Mouse (Mus musculus) erythroblast, adult 5-6 weeks (primary cell): Measurements from ENCODE around the gene Prpsap1. TPM values are rescaled to one million over a fixed set of nuclear protein-coding genes. Genes with fewer than 3 reads are reported as not detected.
"Not testable (repeated sequence)": the region's sequence is repeated elsewhere in the genome, so short reads cannot be mapped to it uniquely, and the experiment has no call there.

Experiments
- ATAC-seq: replicated peaks from 2 replicates; pipeline ENCODE4 v1.8.0; 2016; ENCODE audit warnings: moderate number of reproducible peaks, mild to moderate bottlenecking, moderate TSS enrichment, inconsistent platforms; ENCODE audit not compliant: poor library complexity, low FRiP score, severe bottlenecking
- total RNA-seq, 2 experiments: library from RNA; stranded (forward) in 1 of 2; stranded (reverse) in 1 of 2; fragments of 150-400 nt in 1 of 2; fragments of 200-764, 138-1000 nt in 1 of 2; gene quantifications; 2 replicates each; pipeline versions ENCODE4 v1.2.3 to v1.2.4; 2015 to 2017; ENCODE audit warnings: low replicate concordance in 2 of 2

Prpsap1 gene
- total RNA-seq, 2 experiments from 2014 or later, result 11.1 to 14.1 TPM

DNA sequence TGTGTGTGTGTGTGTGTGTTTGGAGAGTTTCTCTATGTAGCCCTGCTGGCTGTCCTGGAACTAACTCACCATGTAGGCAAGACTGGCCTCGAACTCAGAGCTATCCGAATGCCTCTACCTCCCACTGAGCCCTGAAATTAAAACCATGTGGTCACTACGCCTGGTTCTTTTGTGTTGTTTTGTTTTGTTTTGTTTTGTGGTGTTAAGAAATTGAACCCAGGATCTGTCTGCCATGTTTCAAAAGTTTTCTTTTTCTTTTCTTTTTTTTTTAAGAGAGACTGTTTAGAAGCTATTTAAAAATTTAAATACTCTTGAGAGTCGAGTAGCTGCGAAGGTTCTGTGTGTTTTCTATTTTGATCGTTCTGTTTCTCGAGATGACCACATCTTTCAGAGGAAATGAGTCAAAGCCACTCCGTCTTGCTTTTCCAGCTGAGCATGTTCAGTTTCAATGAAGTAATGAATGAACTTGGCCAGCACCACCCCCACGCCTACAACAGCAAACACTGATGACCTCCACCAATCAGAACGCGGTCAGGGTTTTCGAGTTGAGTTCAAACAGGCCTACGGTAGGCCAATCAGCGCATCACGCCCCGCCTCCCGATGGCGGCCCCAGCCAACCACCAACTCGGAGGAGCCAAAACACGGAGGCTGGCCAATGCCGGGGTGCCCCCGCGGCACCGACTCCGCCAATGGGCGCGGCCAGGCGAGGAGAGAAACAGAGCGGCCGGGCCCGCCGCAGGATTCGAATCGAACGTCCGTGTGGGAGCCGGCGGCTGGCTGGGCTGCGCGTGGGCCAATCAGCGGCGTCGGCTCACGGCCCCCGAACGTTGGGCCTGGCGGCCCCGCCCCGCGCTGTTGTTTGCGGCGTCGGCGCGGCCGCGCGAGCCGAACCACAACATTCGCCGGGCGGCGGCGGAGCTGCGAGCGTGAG is 60.4 kb downstream of the Prpsap1 start, which contains the start of gene Ubald2:
Gene Ubald2 (plus strand): TSS at position 739 of the 931 bp plus-strand sequence.
- peak; percentile 92 for ATAC-seq

DNA sequence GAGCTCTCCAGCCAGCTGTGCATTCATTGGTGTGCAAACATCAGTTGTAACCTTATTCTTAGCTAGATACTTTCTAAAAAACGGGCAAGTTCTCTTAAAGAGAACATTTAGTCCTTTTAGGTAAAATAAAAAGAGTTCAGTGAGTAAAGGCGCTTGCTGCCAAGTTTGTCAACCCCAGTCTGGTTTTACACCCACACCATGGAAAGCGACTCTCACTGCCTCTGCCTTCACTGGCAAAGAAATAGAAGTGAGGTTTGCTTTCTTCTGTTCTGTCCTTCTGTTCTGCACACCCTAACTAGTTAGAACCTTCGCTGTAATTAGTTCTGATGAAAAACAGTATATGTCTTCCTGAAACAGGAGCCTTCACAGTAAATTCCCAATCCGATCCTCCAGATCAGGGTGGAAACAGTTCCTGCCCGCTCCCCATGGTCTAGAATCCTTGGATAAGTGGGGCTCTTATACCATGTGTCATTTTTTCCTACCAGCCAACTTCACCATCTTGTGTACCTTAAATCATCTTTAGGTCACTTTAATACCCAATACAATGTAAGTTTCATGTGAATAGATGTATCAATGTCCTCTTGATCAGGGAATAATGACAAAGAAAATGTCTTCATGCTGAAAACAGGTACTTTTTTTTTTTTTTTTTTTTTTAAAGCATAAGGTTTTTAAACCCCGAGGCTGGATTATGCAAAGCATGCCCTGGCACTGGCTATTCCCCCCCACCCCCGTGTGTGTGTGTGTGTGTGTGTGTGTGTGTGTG is 61.2 kb downstream of the Prpsap1 start:
- ATAC-seq, result no peak

DNA sequence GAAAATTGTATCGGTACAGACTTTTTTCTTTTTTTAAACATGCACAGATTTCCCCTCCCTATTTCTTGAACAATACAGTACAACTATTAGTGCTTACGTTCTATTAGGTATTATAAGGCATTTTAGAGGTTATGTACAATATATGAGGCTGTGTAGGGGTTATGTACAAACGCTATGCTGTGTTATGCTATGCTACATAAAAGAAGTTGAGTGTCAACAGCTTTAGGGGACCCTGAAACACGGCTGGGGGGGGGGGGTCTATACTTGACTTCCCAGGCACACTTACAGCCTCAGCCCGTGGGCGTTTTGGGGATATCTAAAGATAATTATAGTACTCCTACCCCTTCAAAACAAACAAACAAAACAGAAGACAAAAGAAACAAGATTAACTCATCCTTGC is 61.9 kb downstream of the Prpsap1 start:
- ATAC-seq, result no peak

DNA sequence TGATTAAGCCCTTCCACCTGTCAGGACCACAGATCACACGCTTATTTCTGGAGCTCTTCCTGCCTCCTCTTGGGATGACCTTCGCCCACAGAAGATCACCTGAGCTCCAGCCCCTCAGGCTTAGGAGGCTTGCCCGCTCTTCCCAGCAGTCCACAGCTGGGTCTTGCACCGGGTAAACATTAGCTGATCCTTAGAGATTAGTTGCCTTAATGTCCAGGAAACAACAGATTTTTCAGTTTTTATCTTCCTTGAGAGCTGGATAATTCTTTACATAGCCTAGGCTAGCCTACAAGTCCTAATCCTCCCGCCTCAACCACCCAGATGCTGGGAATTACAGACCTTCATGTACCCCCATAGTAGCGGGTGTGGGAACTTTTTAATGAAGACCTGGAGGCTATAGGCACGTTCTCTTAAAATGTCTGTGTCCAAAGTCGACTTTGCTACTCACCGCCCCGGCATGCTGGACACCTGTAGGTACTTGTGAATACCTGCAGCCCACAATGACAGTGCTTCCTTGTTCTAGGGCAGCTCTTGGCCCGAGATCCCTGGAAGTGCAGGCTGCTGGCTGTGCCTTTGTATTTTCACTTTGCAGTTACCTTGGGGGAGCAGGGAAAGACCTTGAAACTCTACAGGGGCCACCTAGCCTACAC is 62.4 kb downstream of the Prpsap1 start:
- ATAC-seq, result no peak

DNA sequence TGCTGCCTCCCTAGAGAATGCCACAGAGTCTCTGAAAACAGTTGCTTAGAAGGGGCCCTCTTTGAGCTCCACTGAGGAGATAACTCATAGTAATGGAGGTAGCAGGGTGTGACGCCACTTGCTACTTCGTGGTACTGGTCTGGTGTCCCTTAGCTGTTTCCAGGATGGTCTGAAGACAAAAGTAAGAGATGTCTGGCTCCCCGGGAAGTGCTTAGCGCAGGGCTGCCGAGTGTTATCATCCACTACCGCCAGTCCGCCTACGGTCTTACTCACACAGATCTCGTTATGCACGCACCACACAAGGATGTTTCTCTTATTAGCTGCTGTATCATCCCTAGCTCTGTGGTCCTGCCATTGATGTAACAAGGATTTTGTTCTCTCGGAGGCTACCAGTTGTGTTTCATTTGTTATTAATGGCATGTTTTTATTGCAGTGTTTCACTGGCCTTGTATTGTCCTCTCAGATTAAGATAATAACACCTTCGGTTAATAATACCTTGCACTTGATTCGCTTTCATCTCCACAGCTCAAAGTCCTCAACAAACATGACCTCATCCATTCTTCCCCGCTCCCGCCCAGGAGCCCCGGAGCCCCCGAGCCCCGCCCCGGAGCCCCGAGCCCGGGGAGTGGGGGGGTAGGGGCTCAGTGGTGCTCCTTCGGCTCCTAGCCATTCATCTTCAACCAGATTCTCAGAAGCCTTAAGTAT is 63.1 kb downstream of the Prpsap1 start:
- ATAC-seq, result no peak

DNA sequence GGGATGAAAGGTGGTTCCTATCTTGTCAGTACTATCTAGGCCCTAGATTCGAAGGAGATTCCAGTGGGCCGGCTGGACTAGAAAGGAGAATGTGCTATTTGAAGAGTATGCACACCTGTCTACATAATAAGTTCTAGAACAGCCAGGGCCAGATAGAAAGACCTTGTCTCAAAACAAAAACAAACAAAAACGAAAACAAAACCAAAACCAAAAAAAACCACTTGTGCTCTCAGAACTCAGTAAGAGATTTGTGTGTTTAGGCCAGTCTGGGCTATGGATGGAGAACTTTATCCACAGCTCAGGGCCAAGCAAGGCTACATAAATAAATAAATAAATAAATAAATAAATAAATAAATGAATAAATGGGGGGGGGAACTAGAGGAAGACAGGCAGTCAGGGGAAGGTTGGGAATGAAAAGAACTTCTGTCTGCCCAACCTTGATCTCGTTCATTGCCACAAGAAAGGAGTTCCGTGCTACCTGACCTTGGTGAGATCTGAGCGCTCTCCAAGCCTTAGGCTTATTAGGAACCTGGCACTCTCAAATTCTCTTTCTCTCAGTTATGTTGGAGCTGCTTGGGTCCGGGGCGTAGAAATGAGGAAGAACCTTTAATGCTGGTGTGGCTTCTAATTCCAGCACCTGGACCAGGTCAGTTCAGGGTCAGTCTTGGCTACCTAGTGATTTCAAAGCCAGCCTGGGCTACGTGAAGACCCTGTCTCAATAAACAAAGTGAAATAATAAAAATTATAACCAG is 64.0 kb downstream of the Prpsap1 start:
- no peak for ATAC-seq

DNA sequence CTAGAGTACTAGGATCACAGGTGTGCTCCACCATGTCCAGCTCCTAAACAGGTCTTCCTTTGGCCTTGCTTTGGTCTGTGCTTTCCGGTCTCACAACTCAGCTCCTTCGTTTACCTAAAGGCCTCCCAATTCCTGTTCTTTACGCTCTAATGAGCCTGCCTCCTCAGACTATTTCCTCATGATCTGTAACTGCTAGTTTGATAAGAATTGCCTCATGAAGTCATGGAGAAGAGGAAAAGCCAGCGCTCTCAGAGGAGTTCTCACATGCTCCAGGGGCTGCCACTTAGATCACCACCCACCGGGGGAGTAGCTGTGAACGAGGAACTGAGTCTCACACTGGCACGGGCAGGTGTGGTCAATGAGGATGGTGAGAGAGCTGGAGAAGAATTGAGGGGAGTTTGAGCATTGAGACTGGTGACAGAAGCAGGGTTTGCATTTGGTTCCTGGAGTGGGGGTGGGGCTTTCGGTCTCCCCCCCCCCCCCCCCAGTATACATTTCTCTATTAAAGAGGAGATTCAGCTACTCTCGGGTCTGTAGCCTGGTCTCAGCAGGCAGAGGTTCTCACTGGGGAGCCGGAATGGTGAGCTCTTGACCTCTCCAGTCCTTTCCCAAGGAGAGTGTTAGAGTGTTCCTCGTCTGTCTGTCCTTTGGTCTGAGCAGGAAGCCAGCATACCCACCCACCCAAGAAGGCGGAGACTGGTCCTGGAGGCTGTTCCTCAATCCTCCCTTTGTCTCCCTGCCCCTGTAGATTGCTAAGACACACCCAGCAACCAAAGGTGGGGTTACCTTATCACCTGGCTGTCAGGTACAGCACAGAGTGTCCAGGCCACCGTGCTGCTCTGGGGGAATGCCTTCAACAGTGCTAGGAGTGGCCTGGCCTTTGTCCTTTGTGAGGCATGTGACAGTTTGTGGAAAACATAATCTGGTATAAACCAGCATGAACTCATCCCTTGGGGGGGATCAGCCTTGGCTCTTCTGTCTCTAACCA is 64.8 kb downstream of the Prpsap1 start:
- ATAC-seq, result no peak

DNA sequence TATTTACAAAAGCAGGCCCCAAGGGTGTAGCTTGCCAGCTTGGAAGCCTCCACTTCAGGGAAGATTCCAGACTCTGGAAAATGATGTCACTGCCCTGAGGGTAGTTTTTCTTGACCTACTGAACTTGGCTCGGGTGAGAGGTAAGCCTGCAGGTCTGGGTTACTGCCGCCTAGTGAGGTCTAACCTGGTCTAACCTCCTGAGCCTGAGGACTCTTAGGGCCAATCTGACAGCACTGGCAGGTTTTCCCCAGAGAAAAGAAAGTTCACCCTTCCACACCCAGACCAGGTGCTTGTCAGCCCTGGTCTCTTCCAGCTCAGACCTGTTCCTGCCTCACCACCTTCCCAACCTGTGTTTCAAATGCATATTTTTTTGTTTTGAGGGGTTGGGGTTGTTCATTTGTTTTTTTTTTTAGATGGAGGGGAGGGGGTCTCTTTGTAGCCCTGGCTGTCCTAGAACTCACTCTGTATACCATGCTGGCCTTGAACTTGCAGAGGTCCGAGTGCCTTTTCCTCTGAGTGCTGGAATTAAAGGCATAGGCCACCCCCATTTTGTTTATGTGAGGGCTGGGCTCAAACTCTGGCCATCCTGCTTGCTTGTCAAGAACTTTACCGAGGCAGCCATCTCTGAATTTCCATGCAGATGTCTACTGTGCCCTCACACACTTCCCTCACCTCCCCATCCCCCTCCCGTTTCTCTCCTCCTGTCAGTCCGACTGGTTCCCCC is 67.0 kb downstream of the Prpsap1 start:
- no peak for ATAC-seq

DNA sequence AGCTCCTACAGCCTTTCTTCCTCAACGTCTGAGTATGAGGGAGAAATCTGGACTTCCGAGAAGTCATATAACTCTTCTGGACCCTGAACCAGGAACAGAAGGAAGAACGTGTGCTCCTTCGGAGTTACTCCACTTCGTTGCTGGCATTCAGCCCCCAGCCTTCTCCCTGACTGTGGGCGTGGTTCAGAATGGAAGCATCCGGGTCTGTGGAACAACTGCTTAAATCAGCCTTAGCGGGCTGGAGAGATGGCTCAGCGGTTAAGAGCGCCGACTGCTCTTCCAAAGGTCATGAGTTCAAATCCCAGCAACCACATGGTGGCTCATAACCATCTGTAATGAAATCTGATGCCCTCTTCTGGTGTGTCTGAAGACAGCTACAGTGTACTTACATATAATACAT is 67.7 kb downstream of the Prpsap1 start:
- ATAC-seq, result not testable (repeated sequence)

DNA sequence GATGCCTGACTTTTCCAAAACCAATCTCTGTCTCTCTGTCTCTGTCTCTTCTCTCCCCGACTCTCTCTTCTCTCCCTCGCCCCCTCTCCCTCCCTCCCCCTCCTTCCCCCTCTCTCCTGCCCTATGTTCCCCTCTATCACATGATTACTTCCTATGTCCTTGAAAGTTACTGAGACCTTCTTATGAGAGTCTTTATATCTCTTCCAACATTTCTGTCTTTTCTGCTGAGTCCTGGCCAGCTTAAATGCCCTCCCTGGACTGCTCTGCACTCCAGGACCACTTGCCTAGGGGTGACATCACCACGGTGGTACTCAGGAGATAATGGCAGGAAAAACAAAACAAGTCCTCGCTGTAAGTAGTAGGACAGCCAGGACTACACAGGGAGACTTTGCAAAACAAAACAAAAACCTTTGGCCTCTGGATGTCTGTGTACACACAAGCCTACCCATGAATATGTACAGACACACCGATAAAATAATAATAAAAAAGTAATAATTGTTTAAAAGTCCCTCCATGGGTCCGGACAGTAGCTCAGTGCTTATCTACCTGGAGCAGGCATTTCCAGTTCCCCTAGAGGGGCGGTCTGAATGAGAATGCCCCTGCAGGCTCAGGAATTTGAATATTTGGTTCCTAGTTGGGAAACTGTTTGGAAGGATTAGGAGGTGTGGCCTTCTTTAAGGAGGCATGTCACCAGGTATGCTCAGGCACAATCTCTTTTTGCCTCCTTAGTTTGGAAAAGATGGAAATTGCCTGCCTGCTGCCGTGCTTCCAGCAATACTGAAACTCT is 69.2 kb downstream of the Prpsap1 start:
- ATAC-seq, result no peak

DNA sequence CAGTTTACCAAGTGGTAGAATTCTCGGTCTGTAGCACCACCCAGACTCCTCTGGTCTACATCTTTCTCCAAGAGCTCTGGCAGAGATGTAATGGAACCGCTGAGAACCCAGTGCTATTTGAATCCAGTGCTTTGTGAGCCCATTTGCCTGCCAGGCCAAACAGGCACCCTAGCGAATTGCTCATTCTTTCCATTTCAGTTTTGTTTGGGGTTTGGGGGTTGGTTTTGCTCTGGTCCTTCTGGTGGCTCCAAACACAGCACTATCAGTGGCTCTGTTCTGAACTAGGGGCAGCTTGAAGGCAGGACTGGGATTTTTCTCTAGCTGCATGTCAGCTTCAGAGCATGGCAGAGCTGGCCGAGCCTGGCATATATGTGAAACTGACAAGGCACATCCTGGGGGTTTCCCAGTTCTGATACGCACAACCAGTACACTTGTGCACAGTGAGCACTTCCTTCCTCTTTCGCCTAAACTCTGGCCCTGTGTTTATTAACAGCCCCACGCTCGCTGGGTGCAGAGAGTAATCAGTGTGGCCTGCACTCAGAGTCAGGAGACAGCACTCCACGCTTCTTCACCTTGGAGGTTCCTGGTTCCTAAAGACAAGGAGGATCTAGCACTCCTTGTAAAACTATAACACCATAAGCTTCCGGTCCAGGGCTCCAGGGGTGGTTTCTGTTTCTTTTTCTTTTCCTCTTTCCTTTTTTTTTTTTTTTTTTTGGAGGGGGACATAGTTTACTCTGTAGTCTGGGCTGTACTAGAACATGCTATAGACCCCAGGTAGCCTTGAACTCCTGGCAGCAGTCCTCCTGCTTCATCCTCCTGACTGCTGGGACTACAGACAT is 70.0 kb downstream of the Prpsap1 start:
- no peak for ATAC-seq

DNA sequence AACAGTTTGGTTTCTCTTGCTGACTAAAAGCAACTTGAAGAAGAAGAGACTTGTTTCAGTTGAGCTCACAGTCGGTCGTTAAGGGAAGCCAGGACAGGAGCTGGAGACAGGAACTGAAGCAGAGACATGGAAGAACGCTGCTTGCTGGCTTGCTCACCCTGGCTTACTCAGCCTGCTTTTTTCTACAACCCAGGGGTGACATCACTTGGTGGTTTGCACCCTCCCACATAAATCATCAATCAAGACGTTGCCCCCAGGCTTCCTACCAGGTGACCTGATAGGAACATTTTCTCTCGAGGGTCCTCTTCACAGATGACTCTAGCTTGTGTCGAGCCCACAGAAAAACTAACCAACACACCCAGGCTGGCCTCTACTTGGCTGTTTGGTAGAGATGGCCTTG is 70.8 kb downstream of the Prpsap1 start:
- ATAC-seq, result no peak

DNA sequence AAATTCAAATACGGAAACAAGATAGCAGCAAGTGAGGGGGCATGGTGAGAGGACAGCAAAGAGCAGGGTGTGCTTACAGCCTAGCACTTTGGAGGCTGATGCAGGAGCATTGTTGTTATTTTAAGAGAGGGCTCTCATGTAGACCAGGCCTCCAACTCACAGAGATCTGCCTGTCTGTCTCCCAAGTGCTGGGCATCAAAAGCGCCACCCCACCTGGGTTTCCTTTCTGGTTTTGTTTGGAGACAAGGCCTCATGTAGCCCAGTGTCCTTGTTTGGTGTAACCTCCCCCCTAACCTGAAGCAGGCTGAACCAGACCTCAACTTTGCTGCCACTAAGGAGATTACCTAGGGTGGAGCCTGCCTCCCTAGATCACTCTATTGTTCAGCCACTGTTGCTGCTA is 71.4 kb downstream of the Prpsap1 start:
- no peak for ATAC-seq

DNA sequence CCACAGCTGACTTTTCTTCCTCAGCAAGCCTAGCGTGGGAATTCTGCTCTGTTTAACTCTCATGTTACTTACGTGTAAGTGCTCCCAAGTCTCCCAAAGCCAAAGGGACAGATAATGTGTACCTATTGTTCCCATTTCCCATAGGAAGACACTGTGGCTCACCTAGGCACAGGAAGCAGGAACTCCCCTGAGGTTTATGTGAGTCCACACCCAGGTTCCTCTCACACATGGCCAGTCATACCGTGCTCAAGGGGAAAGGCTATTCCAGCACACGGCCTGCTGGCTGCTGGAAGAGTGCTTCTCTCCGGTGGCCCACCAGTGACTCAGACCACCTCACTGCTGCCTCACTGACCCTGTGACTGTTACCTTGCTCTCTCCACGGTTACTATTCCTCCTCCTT is 72.9 kb downstream of the Prpsap1 start:
- no peak for ATAC-seq
